Mouse (Mus musculus) small intestine, adult 2 months (tissue): Measurements from ENCODE around the gene Gcn1l1. TPM values are rescaled to one million over a fixed set of nuclear protein-coding genes. Genes with fewer than 3 reads are reported as not detected.
A peak's percentile ranks its signal among the peaks of the same experiment; 100 is the strongest.

Experiments used
- H3K27ac ChIP-seq: fragments of 200-500 bp; 2 replicates; pipeline ENCODE4 v1.5.1; 2012; ENCODE audit warnings: low read depth, low read length, control low read depth, inconsistent platforms; ENCODE audit not compliant: insufficient read depth
- H3K27me3 ChIP-seq: fragments of 200-500 bp; 2 replicates; pipeline ENCODE4 v1.6.1; 2012; ENCODE audit warnings: mild to moderate bottlenecking, moderate library complexity, low read length, inconsistent platforms; ENCODE audit not compliant: control insufficient read depth, insufficient read depth
- H3K36me3 ChIP-seq: fragments of 200-500 bp; 2 replicates; pipeline ENCODE4 v1.6.1; 2012; ENCODE audit warnings: mild to moderate bottlenecking, low read length, control low read depth, inconsistent platforms; ENCODE audit not compliant: control insufficient read depth, insufficient read depth
- H3K4me1 ChIP-seq: fragments of 200-500 bp; 2 replicates; pipeline ENCODE4 v1.6.1; 2012; ENCODE audit warnings: low read length, inconsistent platforms, mixed read lengths; ENCODE audit not compliant: control insufficient read depth, insufficient read depth, insufficient read length
- H3K4me3 ChIP-seq: fragments of 200-500 bp; 2 replicates; pipeline ENCODE4 v1.5.1; 2012; ENCODE audit warnings: low read depth, mild to moderate bottlenecking, control low read depth, inconsistent platforms, low read length, moderate library complexity
- CTCF ChIP-seq: fragments of 200-500 bp; IDR thresholded peaks from 2 replicates; pipeline ENCODE4 v1.5.1; 2012; ENCODE audit warnings: low read depth, mild to moderate bottlenecking, control low read depth, inconsistent platforms, low read length, moderate library complexity, mixed read lengths; ENCODE audit not compliant: insufficient replicate concordance, insufficient read length; ENCODE audit errors: extremely low read depth
- POLR2A ChIP-seq: fragments of 200-500 bp; IDR thresholded peaks from 2 replicates; pipeline ENCODE4 v1.6.1; 2012; ENCODE audit warnings: low read depth, mild to moderate bottlenecking, control low read depth, inconsistent platforms, low read length, moderate library complexity
- WGBS: fragments of 180-500 bp; shearing (Covaris S2); methylation state at CpG from one replicate; pipeline ENCODE4 v1.1.7; 2018; 5-methylcytosine and 5-hydroxymethylcytosine counted together
- polyA plus RNA-seq: library from polyadenylated mRNA; depleted of rRNA; stranded (reverse); fragments of >200 nt; gene quantifications from 2 replicates; pipeline ENCODE4 v1.2.3, GENCODE M21; 2012

Gene Gcn1l1
- polyA plus RNA-seq, 1 experiment: 30.7 TPM

DNA sequence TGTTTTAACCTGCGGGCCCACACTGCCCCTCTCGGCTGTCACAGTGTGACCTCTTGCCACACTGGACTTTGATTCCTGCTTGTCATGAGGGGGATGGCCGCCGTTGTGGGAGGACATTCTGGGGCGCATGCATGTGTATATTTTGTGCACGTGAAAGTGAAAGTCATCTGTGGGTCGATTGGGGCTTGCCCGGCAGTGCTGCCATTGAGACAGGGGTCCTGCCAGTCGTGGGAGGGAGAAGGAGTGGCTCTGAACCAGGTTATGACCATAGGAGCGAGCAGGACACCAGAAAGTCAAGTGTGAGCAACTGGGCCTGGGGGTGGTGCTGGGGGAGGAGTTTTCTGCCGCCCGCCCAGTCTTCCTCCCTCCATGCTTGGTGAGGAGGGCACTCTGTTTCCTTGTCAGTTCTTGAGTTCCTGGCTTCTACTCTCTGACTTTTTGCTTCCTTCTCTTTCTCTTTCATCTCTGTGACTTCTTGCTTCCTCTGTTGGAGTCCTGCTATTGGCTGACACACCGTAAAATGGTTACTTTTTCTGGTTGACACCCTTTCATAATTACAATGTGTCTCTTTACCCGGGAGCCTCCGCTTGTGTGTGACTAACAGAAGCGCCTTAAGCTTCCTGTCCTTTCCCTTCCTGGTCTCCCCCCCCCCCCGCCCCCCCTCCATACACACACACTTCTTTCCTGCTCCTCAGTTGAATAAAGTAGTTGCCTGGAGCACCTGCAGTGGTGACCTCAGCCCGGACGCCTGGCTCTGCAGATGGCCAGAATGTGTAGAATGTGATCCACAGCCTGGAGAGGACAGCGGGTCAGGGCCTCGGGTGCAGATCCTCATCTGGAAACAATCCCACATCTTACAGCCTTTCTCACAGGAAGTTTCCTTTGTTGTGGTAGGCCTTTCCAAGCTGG lies 43.2 kb upstream of the Gcn1l1 start:
- H3K27ac ChIP-seq: peak overlapping the region; percentile 93
- WGBS: 9% methylated on average over 20 of the region's 21 CpGs
- H3K36me3 ChIP-seq: peaks cover 4% of the 10 kb centered on the region
- H3K4me1 ChIP-seq: peaks cover 41% of the 10 kb centered on the region
- no peaks in the 10 kb centered on the region for H3K27me3 ChIP-seq
- peak overlapping the region; percentile 58 for H3K4me3 ChIP-seq
- TF ChIP-seq POLR2A (0 out of 2 replicates have a peak, but pooled peaks have one; percentile 22), CTCF (no peak)

DNA sequence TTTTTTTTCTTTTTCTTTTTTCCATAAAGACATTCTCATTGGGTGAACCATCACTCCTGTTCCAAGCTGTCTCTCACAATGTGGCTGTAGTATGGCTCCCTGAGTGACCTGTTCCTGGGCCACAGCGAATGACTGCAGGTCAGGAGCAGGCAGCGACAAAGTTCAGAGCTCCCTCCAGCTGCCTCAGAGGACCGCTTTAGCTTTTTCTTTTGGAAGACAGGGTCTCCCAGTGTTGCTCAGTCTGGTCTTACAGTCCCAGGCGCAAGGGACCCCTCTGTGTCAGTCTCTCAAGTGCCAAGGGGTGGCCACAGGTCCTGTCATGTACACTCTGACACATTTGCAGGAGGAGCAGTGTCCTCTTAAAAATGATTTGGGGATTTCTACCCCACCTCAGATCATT lies 42.5 kb upstream of the Gcn1l1 start:
- Histone ChIP-seq H3K4me3 (no peak overlapping the region), H3K27ac (peak overlapping the region; percentile 64)
- 83% methylated on average over 4 of the region's 4 CpGs for whole genome bisulfite sequencing

DNA sequence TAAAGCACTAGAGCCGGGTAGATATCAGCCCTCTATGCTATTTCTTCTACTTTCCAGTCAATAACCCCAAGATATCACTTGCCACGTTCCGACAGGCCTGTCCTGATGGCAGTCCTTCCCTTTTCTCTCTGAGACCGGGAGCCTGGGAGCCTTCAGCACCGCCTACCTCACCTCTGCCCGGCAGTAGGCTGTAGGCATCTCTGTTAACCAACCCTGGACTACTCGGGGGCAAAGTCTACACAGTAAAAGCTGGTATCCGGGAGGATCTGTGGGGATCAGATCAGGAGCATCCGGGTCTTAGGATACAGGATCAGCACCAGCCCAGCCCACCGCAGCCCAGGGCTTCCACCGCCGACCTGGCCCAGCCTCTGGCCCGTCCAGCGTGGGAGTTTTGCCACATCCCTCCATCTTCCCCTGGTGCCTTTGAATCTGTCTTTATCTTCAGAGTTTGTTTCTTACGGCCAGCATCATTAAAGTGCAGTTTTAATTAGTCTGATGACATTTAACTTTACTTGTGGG lies 42.0 kb upstream of the Gcn1l1 start:
- Histone ChIP-seq H3K27me3 (no peaks in the 10 kb centered on the region), H3K4me1 (peaks cover 36% of the 10 kb centered on the region), H3K27ac (peak overlapping the region; percentile 64), H3K4me3 (no peak overlapping the region), H3K36me3 (peaks cover 1% of the 10 kb centered on the region; the same call in 1 of the 2 replicates)
- TF ChIP-seq CTCF (no peak), POLR2A (peak; percentile 25; the same call in 1 of the 2 replicates)
- WGBS: 33% methylated on average over 15 of the region's 15 CpGs

More for the DNA sequence above, 42.5 kb upstream of the Gcn1l1 start:
- H3K4me1 ChIP-seq: peaks cover 37% of the 10 kb centered on the region
- H3K27me3 ChIP-seq: no peaks in the 10 kb centered on the region
- TF ChIP-seq CTCF (no peak), POLR2A (no peak; the same call in 1 of the 2 replicates)
- H3K36me3 ChIP-seq: peaks cover 2% of the 10 kb centered on the region

DNA sequence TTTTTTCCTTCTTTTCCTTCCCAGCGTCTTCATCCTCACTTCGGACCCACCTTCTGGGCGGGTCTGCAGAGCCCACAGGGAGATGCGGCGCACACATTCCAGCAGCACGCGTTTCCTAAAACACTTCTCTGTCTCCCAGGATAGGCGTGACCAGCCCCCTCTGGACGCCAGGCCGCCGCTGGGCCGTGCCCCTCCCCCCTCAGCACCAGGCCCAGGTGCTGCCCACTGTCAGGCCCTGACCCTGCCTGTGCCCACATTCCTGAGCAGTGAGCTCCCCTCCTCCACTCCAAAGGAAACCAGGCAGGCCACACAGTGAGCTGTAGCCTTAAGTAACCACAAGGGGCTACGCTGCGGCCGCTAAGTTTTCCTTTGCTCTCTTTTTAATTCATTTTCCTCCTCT lies 41.1 kb upstream of the Gcn1l1 start:
- Histone ChIP-seq H3K27ac (0 out of 2 replicates have a peak overlapping the region, but pooled peaks have one; percentile 64), H3K36me3 (no peaks in the 10 kb centered on the region), H3K4me1 (peaks cover 36% of the 10 kb centered on the region), H3K27me3 (no peaks in the 10 kb centered on the region), H3K4me3 (no peak overlapping the region)
- WGBS: 64% methylated on average over 15 of the region's 15 CpGs
- TF ChIP-seq POLR2A (no peak), CTCF (no peak)

DNA sequence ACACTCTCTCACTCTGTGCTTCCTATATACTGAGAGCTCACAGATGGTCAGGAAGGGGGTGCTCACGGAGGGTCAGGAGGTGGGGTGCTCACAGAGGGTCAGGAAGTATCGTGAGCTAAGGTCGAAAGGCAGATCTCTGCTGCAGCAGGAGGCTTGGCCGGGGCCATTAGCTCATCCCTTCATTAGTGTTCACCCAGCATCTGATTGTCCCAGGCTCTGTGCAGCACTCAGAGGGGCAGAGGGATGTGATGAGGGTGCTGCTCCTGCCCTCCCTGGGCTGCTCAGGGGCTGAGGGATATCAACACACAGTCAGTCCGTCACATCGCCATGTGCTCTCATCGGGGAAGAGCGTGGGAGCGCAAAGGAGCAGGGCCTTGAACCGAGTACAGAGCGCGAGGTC lies 40.6 kb upstream of the Gcn1l1 start:
- H3K27ac ChIP-seq: 0 out of 2 replicates have a peak overlapping the region, but pooled peaks have one; percentile 1
- peaks cover 41% of the 10 kb centered on the region for H3K4me1 ChIP-seq
- 77% methylated on average over 12 of the region's 12 CpGs for WGBS

DNA sequence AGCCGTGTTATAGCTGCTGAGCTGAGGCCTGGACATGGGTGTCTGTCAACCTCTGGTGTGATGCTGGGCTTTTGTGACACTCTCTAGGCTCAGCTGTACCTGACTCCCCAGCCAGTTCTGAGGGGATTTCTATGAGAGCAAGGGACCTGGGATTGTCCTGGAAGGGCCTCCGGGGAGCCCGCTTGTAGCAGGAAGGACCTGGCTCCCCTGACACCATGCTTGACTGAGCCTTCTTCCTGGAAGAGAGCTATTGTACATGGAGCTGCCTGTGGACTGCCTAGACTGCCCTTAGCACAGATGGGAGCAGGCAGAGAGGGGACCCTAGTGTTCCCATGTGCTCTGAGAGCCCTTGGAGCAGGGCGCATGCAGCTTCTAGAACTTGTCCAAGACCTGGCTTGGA lies 39.6 kb upstream of the Gcn1l1 start:
- Histone ChIP-seq H3K27ac (no peak overlapping the region), H3K36me3 (no peaks in the 10 kb centered on the region), H3K4me1 (peaks cover 44% of the 10 kb centered on the region), H3K27me3 (no peaks in the 10 kb centered on the region), H3K4me3 (no peak overlapping the region)
- WGBS: 96% methylated on average over 4 of the region's 4 CpGs
- TF ChIP-seq POLR2A (no peak), CTCF (no peak)

More for the DNA sequence above, 40.6 kb upstream of the Gcn1l1 start:
- H3K27me3 ChIP-seq: no peaks in the 10 kb centered on the region
- no peak overlapping the region for H3K4me3 ChIP-seq
- TF ChIP-seq CTCF (no peak), POLR2A (no peak)
- no peaks in the 10 kb centered on the region for H3K36me3 ChIP-seq

DNA sequence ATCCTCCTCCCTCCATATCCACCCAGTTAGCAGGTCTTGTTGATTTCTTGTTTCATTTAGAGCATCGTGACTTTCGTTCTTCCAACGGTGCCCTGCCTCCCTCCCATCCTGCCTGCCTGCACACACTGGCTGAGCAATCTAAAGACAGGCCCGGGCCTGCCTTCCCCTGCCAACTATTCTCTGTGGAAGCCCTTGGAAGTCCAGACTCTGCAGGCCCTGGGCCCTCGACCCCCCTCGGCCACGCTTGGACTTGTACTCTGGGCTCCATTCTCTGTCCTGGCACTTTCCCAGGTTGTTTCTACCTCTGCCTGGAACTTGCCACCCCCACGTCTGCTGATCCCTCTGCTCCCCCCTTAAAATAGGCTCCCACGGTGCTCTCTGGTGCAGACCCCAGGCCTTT lies 39.1 kb upstream of the Gcn1l1 start:
- H3K36me3 ChIP-seq: no peaks in the 10 kb centered on the region
- no peak overlapping the region for H3K4me3 ChIP-seq
- peaks cover 41% of the 10 kb centered on the region for H3K4me1 ChIP-seq
- TF ChIP-seq POLR2A (no peak), CTCF (no peak)
- no peak overlapping the region for H3K27ac ChIP-seq
- H3K27me3 ChIP-seq: no peaks in the 10 kb centered on the region
- WGBS: 82% methylated on average over 9 of the region's 9 CpGs
